Mouse (Mus musculus) embryonic facial prominence, embryonic 13.5 days (tissue): ENCODE results near the gene Rapgef1. TPM values are rescaled to one million over a fixed set of nuclear protein-coding genes. Genes with fewer than 3 reads are reported as not detected.

Experiments used
- ATAC-seq: fragments of 200-750 bp; cut with Nextera tagmentation; 2 replicates; pipeline ENCODE4 v1.8.0; 2017; ENCODE audit warnings: low read depth; ENCODE audit not compliant: insufficient number of reproducible peaks, insufficient read depth, low FRiP score, low TSS enrichment
- H3K27ac ChIP-seq: fragments of 300-500 bp; sonication (generic); 2 replicates; pipeline ENCODE4 v1.5.1; 2015; ENCODE audit warnings: moderate library complexity, mild to moderate bottlenecking, inconsistent platforms
- H3K27me3 ChIP-seq: fragments of 300-500 bp; sonication (generic); 2 replicates; pipeline ENCODE4 v1.6.1; 2015; ENCODE audit warnings: mild to moderate bottlenecking, inconsistent platforms
- H3K36me3 ChIP-seq: fragments of 300-500 bp; sonication (generic); 2 replicates; pipeline ENCODE4 v1.6.1; 2015; ENCODE audit warnings: mild to moderate bottlenecking, inconsistent platforms
- H3K4me1 ChIP-seq: fragments of 300-500 bp; sonication (generic); 2 replicates; pipeline ENCODE4 v1.6.1; 2015; ENCODE audit warnings: inconsistent platforms
- H3K4me2 ChIP-seq: fragments of 300-500 bp; sonication (generic); 2 replicates; pipeline ENCODE4 v1.6.1; 2015; ENCODE audit warnings: moderate library complexity, mild to moderate bottlenecking, inconsistent platforms
- H3K4me3 ChIP-seq: fragments of 300-500 bp; sonication (generic); 2 replicates; pipeline ENCODE4 v1.5.1; 2015; ENCODE audit warnings: mild to moderate bottlenecking, inconsistent platforms
- H3K9ac ChIP-seq: fragments of 300-500 bp; sonication (generic); 2 replicates; pipeline ENCODE4 v1.6.1; 2015; ENCODE audit warnings: mild to moderate bottlenecking, inconsistent platforms
- H3K9me3 ChIP-seq: fragments of 300-500 bp; sonication (generic); 2 replicates; pipeline ENCODE4 v1.6.1; 2016; ENCODE audit warnings: inconsistent platforms
- WGBS: fragments of 180-500 bp; shearing (Covaris S2); methylation state at CpG from one replicate; pipeline ENCODE4 v1.1.7; 2015; ENCODE audit warnings: mixed read lengths; 5-methylcytosine and 5-hydroxymethylcytosine counted together
- polyA plus RNA-seq: library from polyadenylated mRNA; unstranded; fragments of >200 nt; fragmentation: Nextera tagmentation; extraction: Ambion mirVana; gene quantifications from 2 replicates; pipeline ENCODE4 v1.2.1, GENCODE M21; 2015

The Rapgef1 gene
- polyA plus RNA-seq, 1 experiment from 2014 or later, result 14.4 TPM

GRCm38 (mm10) chr2:29603930-29604329 lies 15.6 kb upstream of the Rapgef1 start:
- Histone ChIP-seq H3K9ac (no peak overlapping the region), H3K4me1 (peaks cover 5% of the 10 kb centered on the region; the same call in 1 of the 2 replicates), H3K9me3 (no peaks in the 10 kb centered on the region), H3K36me3 (no peaks in the 10 kb centered on the region), H3K4me2 (no peak overlapping the region), H3K27ac (no peak overlapping the region), H3K4me3 (no peak overlapping the region), H3K27me3 (peaks cover 6% of the 10 kb centered on the region; the same call in 1 of the 2 replicates)
- WGBS, result 0% methylated on average over 3 of the region's 3 CpGs
- no peak for ATAC-seq

- ATAC-seq, result no peak
Measured at GRCm38 (mm10) chr2:29605591-29605990, 13.9 kb upstream of the Rapgef1 start.

GRCm38 (mm10) chr2:29606460-29606859 lies 13.1 kb upstream of the Rapgef1 start:
- no peak for ATAC-seq

More at GRCm38 (mm10) chr2:29605591-29605990, 13.9 kb upstream of the Rapgef1 start:
- Histone ChIP-seq H3K4me3 (no peak overlapping the region), H3K36me3 (no peaks in the 10 kb centered on the region), H3K4me2 (no peak overlapping the region), H3K9ac (no peak overlapping the region), H3K27me3 (peaks cover 6% of the 10 kb centered on the region; the same call in 1 of the 2 replicates), H3K9me3 (no peaks in the 10 kb centered on the region), H3K4me1 (peaks cover 5% of the 10 kb centered on the region; the same call in 1 of the 2 replicates), H3K27ac (no peak overlapping the region)
- WGBS, result 89% methylated on average over 5 of the region's 5 CpGs

DNA sequence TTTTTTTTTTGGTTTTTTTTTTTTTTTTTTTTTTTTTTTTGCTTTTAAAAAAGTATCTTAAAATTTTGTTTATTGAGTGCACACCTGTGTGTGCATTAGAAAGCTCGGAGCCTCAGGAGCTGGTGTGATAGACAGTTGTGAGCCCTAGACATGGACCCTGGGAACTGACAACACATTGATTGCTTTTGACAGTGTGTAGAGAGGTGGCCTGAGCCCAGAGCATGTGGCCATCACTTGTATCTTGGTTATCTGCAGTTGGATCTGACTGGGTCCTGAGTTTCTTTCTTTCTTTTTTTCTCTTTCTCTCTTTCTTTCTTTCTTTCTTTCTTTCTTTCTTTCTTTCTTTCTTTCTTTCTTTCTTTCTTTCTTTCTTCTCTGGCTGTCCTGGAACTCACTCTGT lies 2.2 kb upstream of the Rapgef1 start:
- Histone ChIP-seq H3K9ac (no peak overlapping the region), H3K27ac (no peak overlapping the region), H3K36me3 (no peaks in the 10 kb centered on the region), H3K4me1 (peaks cover 19% of the 10 kb centered on the region), H3K9me3 (no peaks in the 10 kb centered on the region), H3K4me3 (no peak overlapping the region), H3K27me3 (no peaks in the 10 kb centered on the region), H3K4me2 (no peak overlapping the region)
- WGBS, result 86% methylated on average over 1 of the region's 1 CpGs
- no peak for ATAC-seq

More at GRCm38 (mm10) chr2:29606460-29606859, 13.1 kb upstream of the Rapgef1 start:
- Histone ChIP-seq H3K9ac (no peak overlapping the region), H3K27ac (no peak overlapping the region), H3K4me1 (peaks cover 5% of the 10 kb centered on the region; the same call in 1 of the 2 replicates), H3K27me3 (peaks cover 6% of the 10 kb centered on the region; the same call in 1 of the 2 replicates), H3K4me3 (no peak overlapping the region), H3K4me2 (no peak overlapping the region), H3K9me3 (no peaks in the 10 kb centered on the region), H3K36me3 (no peaks in the 10 kb centered on the region)
- WGBS, result 45% methylated on average over 6 of the region's 6 CpGs

- WGBS, result 62% methylated on average over 8 of the region's 8 CpGs
- Histone ChIP-seq H3K27ac (no peak overlapping the region), H3K36me3 (no peaks in the 10 kb centered on the region), H3K9me3 (no peaks in the 10 kb centered on the region), H3K4me2 (peak overlapping the region; percentile 79), H3K4me1 (peaks cover 23% of the 10 kb centered on the region), H3K4me3 (peak overlapping the region; percentile 80), H3K27me3 (no peaks in the 10 kb centered on the region), H3K9ac (no peak overlapping the region)
- ATAC-seq, result no peak
Measured at GRCm38 (mm10) chr2:29618926-29619483, 515 bp upstream of the Rapgef1 start.

- H3K4me3 ChIP-seq, result peak overlapping the region; percentile 80
- H3K9me3 ChIP-seq, result no peaks in the 10 kb centered on the region
- ATAC-seq, result no peak
- H3K4me1 ChIP-seq, result peaks cover 26% of the 10 kb centered on the region
- H3K36me3 ChIP-seq, result no peaks in the 10 kb centered on the region
- peak overlapping the region; percentile 85 for H3K27ac ChIP-seq
- no peaks in the 10 kb centered on the region for H3K27me3 ChIP-seq
- peak overlapping the region; percentile 79 for H3K4me2 ChIP-seq
- H3K9ac ChIP-seq, result peak overlapping the region; percentile 92
- 1% methylated on average over 15 of the region's 15 CpGs for WGBS
Measured at GRCm38 (mm10) chr2:29620301-29620827, 844 bp downstream of the Rapgef1 start.

DNA sequence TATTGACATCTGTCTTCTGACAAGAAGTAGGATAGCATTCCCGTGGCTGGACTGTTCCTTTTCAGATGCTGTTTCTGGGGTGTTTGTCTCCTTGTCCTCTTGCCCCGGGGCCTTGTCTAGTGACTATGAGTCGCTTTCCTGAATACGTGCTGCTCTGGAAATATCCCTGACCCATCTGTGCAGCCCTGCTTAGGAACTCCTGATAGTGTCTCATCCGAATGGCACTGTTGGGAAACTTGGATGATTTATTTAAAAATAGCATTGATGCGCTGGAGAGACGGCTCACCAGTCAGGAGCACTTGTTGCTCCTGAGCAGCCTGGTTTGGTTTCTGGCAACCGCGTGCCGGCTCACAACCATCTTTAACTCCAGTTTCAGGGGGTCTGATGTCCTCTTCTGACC lies 1.6 kb downstream of the Rapgef1 start:
- H3K27ac ChIP-seq, result no peak overlapping the region
- ATAC-seq, result no peak
- H3K9ac ChIP-seq, result peak overlapping the region; percentile 92
- H3K36me3 ChIP-seq, result no peaks in the 10 kb centered on the region
- no peaks in the 10 kb centered on the region for H3K27me3 ChIP-seq
- WGBS, result 66% methylated on average over 10 of the region's 10 CpGs
- no peaks in the 10 kb centered on the region for H3K9me3 ChIP-seq
- H3K4me2 ChIP-seq, result peak overlapping the region; percentile 79
- peaks cover 26% of the 10 kb centered on the region for H3K4me1 ChIP-seq
- H3K4me3 ChIP-seq, result peak overlapping the region; percentile 80

DNA sequence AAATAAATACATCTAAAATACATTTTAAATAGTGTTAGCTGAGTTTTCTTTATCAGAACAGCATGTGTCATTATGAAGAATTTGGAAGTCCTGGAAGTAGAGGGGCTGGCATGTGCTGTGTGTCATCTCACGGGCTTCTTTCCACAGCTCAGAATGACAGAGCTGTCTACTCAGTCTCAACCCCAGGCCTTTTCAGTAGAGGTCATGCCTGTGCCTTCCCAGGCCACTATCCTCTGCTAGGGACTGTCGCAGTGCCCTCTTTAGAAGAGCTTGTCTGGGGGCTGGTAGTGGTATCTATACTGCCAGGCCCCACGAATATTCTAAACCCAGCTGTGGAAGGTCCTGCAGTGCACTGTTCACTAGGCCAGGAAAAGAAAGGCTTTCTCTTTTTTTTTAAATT lies 2.1 kb downstream of the Rapgef1 start:
- peak overlapping the region; percentile 54; the same call in 1 of the 2 replicates for H3K9ac ChIP-seq
- no peaks in the 10 kb centered on the region for H3K36me3 ChIP-seq
- peak overlapping the region; percentile 79; the same call in 1 of the 2 replicates for H3K4me2 ChIP-seq
- no peak for ATAC-seq
- H3K4me1 ChIP-seq, result peaks cover 26% of the 10 kb centered on the region
- WGBS, result 75% methylated on average over 3 of the region's 3 CpGs
- H3K9me3 ChIP-seq, result no peaks in the 10 kb centered on the region
- no peak overlapping the region for H3K4me3 ChIP-seq
- no peak overlapping the region for H3K27ac ChIP-seq
- H3K27me3 ChIP-seq, result no peaks in the 10 kb centered on the region

GRCm38 (mm10) chr2:29622126-29623005 lies 2.8 kb downstream of the Rapgef1 start:
- ATAC-seq, result no peak
- 79% methylated on average over 10 of the region's 10 CpGs for WGBS
- Histone ChIP-seq H3K27ac (no peak overlapping the region), H3K4me3 (no peak overlapping the region), H3K4me1 (peaks cover 26% of the 10 kb centered on the region), H3K36me3 (peaks cover 6% of the 10 kb centered on the region; the same call in 1 of the 2 replicates), H3K27me3 (no peaks in the 10 kb centered on the region), H3K4me2 (no peak overlapping the region), H3K9me3 (no peaks in the 10 kb centered on the region), H3K9ac (0 out of 2 replicates have a peak overlapping the region, but pooled peaks have one; percentile 54)

DNA sequence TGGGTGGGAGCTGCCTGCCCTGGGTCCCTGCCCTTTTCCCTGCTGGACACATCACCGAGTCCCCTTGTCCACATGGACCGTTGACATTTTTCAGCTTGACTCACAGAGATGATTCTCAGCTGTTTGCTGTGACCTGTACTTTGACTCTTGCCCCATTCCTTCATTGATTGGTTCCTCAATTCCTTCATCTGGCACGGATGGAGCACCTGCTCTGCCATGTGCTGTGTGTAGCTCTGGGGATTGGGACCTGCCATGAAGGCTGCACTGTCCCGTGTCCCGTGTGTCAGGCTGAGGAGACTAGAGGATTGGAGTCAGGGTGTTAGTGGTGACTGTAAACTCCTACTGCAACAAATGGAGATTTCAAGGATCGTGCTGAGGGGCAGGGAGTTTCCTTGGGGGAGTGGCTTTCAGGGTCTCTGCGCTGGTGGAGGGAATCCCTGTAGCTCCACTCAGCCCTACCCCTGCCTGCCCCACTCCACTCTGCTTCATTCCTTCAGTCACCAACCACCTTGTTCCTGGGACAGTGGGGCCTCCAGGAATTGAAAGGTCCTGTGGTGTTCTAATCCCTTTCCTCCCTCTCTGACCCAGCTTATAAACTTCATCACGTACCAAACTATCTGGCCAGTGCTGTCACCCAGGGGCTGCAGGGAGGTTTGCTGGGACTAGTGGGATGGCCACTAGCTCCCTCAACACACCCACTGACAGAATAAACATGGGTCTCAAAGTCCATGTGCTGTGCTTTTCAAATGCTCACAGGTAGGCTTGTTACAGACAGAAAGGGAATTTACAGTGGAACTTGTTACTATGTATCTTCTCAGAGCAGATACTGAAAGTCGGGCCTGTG lies 3.9 kb downstream of the Rapgef1 start:
- Histone ChIP-seq H3K27me3 (no peaks in the 10 kb centered on the region), H3K27ac (no peak overlapping the region), H3K36me3 (peaks cover 6% of the 10 kb centered on the region; the same call in 1 of the 2 replicates), H3K9me3 (no peaks in the 10 kb centered on the region), H3K4me3 (no peak overlapping the region), H3K4me1 (peaks cover 37% of the 10 kb centered on the region), H3K9ac (no peak overlapping the region), H3K4me2 (no peak overlapping the region)
- no peak for ATAC-seq
- 76% methylated on average over 9 of the region's 9 CpGs for WGBS

GRCm38 (mm10) chr2:29624091-29624608 lies 4.6 kb downstream of the Rapgef1 start:
- 86% methylated on average over 4 of the region's 4 CpGs for WGBS
- peaks cover 44% of the 10 kb centered on the region for H3K4me1 ChIP-seq
- H3K9me3 ChIP-seq, result no peaks in the 10 kb centered on the region
- no peaks in the 10 kb centered on the region for H3K27me3 ChIP-seq
- H3K4me2 ChIP-seq, result no peak overlapping the region
- no peak for ATAC-seq
- H3K27ac ChIP-seq, result no peak overlapping the region
- peaks cover 6% of the 10 kb centered on the region; the same call in 1 of the 2 replicates for H3K36me3 ChIP-seq
- H3K4me3 ChIP-seq, result no peak overlapping the region
- H3K9ac ChIP-seq, result no peak overlapping the region
